Comparison of ENCODE assay signal across 8 mouse cellular contexts in genomic region chr11:94869866-94870265, GRCm38 (mm10).
DNase-seq lines count a peak whose midpoint lies in the region; ATAC-seq and TF ChIP-seq lines count a peak whose summit lies in the region.
"Not testable (repeated sequence)": the region's sequence is repeated elsewhere in the genome, so short reads cannot be mapped to it uniquely, and the experiment has no call there.

No protein-coding gene starts in this region.

- not testable (repeated sequence) for TF ChIP-seq POLR2A in heart, adult 2 months (IDR thresholded peaks at IDR 0.05; ENCODE audit: insufficient read depth, low read depth, low read length)

- H3K27ac ChIP-seq in embryonic facial prominence, embryonic 14.5 days (replicated peaks; ENCODE audit: low read depth, low read length); heart, adult 2 months; intestine, postnatal 0 days (ENCODE audit: low read depth, low read length): not testable (repeated sequence)

- H3K4me1 ChIP-seq in embryonic facial prominence, embryonic 14.5 days (ENCODE audit: control insufficient read depth, insufficient read depth, low read length): peaks cover 26% of the 10 kb centered on the region
- not testable (repeated sequence) for H3K4me1 ChIP-seq in heart, adult 2 months (ENCODE audit: control insufficient read depth, insufficient read depth, low read length); intestine, postnatal 0 days (replicated peaks; ENCODE audit: control insufficient read depth, insufficient read depth, low read length)

- H3K9me3 ChIP-seq in embryonic facial prominence, embryonic 14.5 days (ENCODE audit: control insufficient read depth, low read length); intestine, postnatal 0 days (ENCODE audit: control insufficient read depth): not testable (repeated sequence)

- H3K4me3 ChIP-seq in embryonic facial prominence, embryonic 14.5 days (ENCODE audit: low read depth, low read length); heart, adult 2 months; intestine, postnatal 0 days (ENCODE audit: low read depth, low read length): not testable (repeated sequence)

- ATAC-seq in embryonic facial prominence, embryonic 14.5 days (ENCODE audit: low read depth): 0 out of 2 replicates have a peak, but pooled peaks have one; percentile 19
- 0 out of 2 replicates have a peak, but pooled peaks have one; percentile 28 for ATAC-seq in intestine, postnatal 0 days

- peak overlapping the region; percentile 41 for H3K4me2 ChIP-seq in embryonic facial prominence, embryonic 14.5 days (ENCODE audit: low read depth, low read length)
- peak overlapping the region; percentile 43 for H3K4me2 ChIP-seq in intestine, postnatal 0 days (replicated peaks; ENCODE audit: low read depth)

- intact Hi-C loops in heart, adult 2 months (cut with DNase I): not testable (repeated sequence)
- intact Hi-C loops in left cerebral cortex, postnatal 14 days (cut with DNase I): loop anchor here (10.0 kb wide), 1 partner anchor 135 kb away; no protein-coding TSS in a partner anchor

- 0 out of 2 replicates have a peak, but pooled peaks have one; percentile 21 for TF ChIP-seq CTCF in heart, adult 2 months (IDR thresholded peaks at IDR 0.05)
- peak; percentile 68 for TF ChIP-seq CTCF in intestine, postnatal 0 days (IDR thresholded peaks at IDR 0.05; ENCODE audit: low read depth)

- not testable (repeated sequence) for TF ChIP-seq EP300 in heart, adult 2 months (IDR thresholded peaks at IDR 0.05; ENCODE audit: insufficient read depth, low read depth, low read length)

- H3K36me3 ChIP-seq in embryonic facial prominence, embryonic 14.5 days (ENCODE audit: control insufficient read depth, insufficient read depth, low read length); heart, adult 2 months (ENCODE audit: control insufficient read depth, insufficient read depth, low read length); intestine, postnatal 0 days (ENCODE audit: control insufficient read depth, insufficient read depth); splenic B cell, adult 2 months (ENCODE audit: control insufficient read depth, insufficient read depth, low read length, poor library complexity, severe bottlenecking): not testable (repeated sequence)

- H3K9ac ChIP-seq in embryonic facial prominence, embryonic 14.5 days (ENCODE audit: low read depth, low read length); heart, adult 2 months (ENCODE audit: low read depth, low read length); intestine, postnatal 0 days (ENCODE audit: low read depth, low read length): not testable (repeated sequence)

- H3K79me2 ChIP-seq in heart, adult 2 months (replicated peaks; ENCODE audit: control insufficient read depth, insufficient read depth, low read length): not testable (repeated sequence)

- H3K27me3 ChIP-seq in embryonic facial prominence, embryonic 14.5 days (replicated peaks; ENCODE audit: control insufficient read depth, insufficient read depth, low read length); heart, adult 2 months (ENCODE audit: control insufficient read depth, insufficient read depth, low read length); intestine, postnatal 0 days (replicated peaks; ENCODE audit: control insufficient read depth, insufficient read depth, low read length); splenic B cell, adult 2 months (ENCODE audit: control insufficient read depth, insufficient read depth, low read length, poor library complexity, severe bottlenecking): not testable (repeated sequence)

- 30% methylated on average over 4 of the region's 4 CpGs for WGBS in embryonic facial prominence, embryonic 14.5 days
- WGBS in heart, adult 2 months: 23% methylated on average over 4 of the region's 4 CpGs
- WGBS in intestine, postnatal 0 days: 36% methylated on average over 4 of the region's 4 CpGs

- DNase-seq in B cell, adult 2 months: peak; percentile 5 to 7
- peak; percentile 4 for DNase-seq in c-Kit-positive CD71-positive TER-119-negative erythroid progenitor cells, embryonic 14.5 days (ENCODE audit: low read depth)
- DNase-seq in embryonic facial prominence, embryonic 14.5 days (ENCODE audit: low spot score): peak; percentile 61
- not testable (repeated sequence) for DNase-seq in heart, adult 2 months
- DNase-seq in left cerebral cortex, postnatal 14 days (ENCODE audit: low spot score in 2 of 2): peak; percentile 38 to 59
- DNase-seq in lung, postnatal 14 days: peak; percentile 65
- DNase-seq in splenic B cell, adult 2 months (ENCODE audit: low read depth, low spot score): peak; percentile 15
